Mouse (Mus musculus) stomach, postnatal 0 days (tissue): Measurements from ENCODE around the gene Dok7. TPM values are rescaled to one million over a fixed set of nuclear protein-coding genes. Genes with fewer than 3 reads are reported as not detected.
A peak's percentile ranks its signal among the peaks of the same experiment; 100 is the strongest.

Experiments
- ATAC-seq: fragments of 200-750 bp; cut with Nextera tagmentation; 2 replicates; pipeline ENCODE4 v1.8.0; 2017; ENCODE audit not compliant: low FRiP score, low TSS enrichment
- DNase-seq: peaks from one replicate; pipeline ENCODE4 v3.0.0-alpha.2; 2016; ENCODE audit warnings: low spot score
- H3K27ac ChIP-seq: fragments of 300-500 bp; sonication (generic); replicated peaks from 2 replicates; pipeline ENCODE4 v1.5.1; 2014; ENCODE audit warnings: mild to moderate bottlenecking, control low read depth
- H3K27me3 ChIP-seq: fragments of 300-500 bp; sonication (generic); 2 replicates; pipeline ENCODE4 v1.6.1; 2014; ENCODE audit warnings: low read length; ENCODE audit not compliant: control insufficient read depth, insufficient read depth
- H3K36me3 ChIP-seq: fragments of 300-500 bp; sonication (generic); 2 replicates; pipeline ENCODE4 v1.6.1; 2014; ENCODE audit warnings: low read length, mixed read lengths; ENCODE audit not compliant: control insufficient read depth, insufficient read depth
- H3K4me1 ChIP-seq: fragments of 300-500 bp; sonication (generic); replicated peaks from 2 replicates; pipeline ENCODE4 v1.6.1; 2014; ENCODE audit warnings: antibody characterized with exemption; ENCODE audit not compliant: control insufficient read depth, insufficient read depth
- H3K4me2 ChIP-seq: fragments of 300-500 bp; sonication (generic); replicated peaks from 2 replicates; pipeline ENCODE4 v1.6.1; 2014; ENCODE audit warnings: low read depth, mild to moderate bottlenecking, control low read depth, moderate library complexity
- H3K4me3 ChIP-seq: fragments of 300-500 bp; sonication (generic); 2 replicates; pipeline ENCODE4 v1.5.1; 2014; ENCODE audit warnings: low read depth, low read length, control low read depth
- H3K9ac ChIP-seq: fragments of 300-500 bp; sonication (generic); 2 replicates; pipeline ENCODE4 v1.6.1; 2014; ENCODE audit warnings: mild to moderate bottlenecking, low read length, control low read depth, mixed read lengths
- H3K9me3 ChIP-seq: fragments of 300-500 bp; sonication (generic); 2 replicates; pipeline ENCODE4 v1.6.1; 2016; ENCODE audit warnings: low read length; ENCODE audit not compliant: control insufficient read depth
- CTCF ChIP-seq: IDR thresholded peaks from 2 replicates; pipeline ENCODE4 v1.5.1; 2016; ENCODE audit warnings: antibody characterized with exemption, low read depth, mild to moderate bottlenecking, moderate library complexity
- EP300 ChIP-seq: optimal IDR thresholded peaks from 2 replicates; pipeline ENCODE3; 2016; ENCODE audit warnings: antibody characterized with exemption
- WGBS: fragments of 180-500 bp; shearing (Covaris S2); extraction: QIAGEN DNeasy Blood & Tissue Kit; methylation state at CpG from one replicate; pipeline ENCODE4 v1.1.7; 2014; 5-methylcytosine and 5-hydroxymethylcytosine counted together
- polyA plus RNA-seq: library from polyadenylated mRNA; unstranded; fragments of >200 nt; fragmentation: Nextera tagmentation; extraction: Ambion mirVana; gene quantifications from 2 replicates; pipeline ENCODE4 v1.2.1, GENCODE M21; 2015

The Dok7 gene
- polyA plus RNA-seq, 1 experiment from 2014 or later = 0.72 TPM

- Histone ChIP-seq H3K9ac (peak overlapping the region; percentile 61), H3K4me1 (peaks cover 8% of the 10 kb centered on the region), H3K4me3 (peak overlapping the region; percentile 77), H3K27me3 (no peaks in the 10 kb centered on the region), H3K4me2 (peak overlapping the region; percentile 71), H3K9me3 (no peaks in the 10 kb centered on the region), H3K36me3 (peaks cover 14% of the 10 kb centered on the region), H3K27ac (0 out of 2 replicates have a peak overlapping the region, but pooled peaks have one; percentile 8)
- DNase-seq (no peak), ATAC-seq (no peak)
- WGBS = 7% methylated on average over 11 of the region's 11 CpGs
- TF ChIP-seq CTCF = no peak
- no peak for TF ChIP-seq EP300
Observed at GRCm38 (mm10) chr5:35105922-35106298, 49.3 kb downstream of the Dok7 start.

GRCm38 (mm10) chr5:35112444-35112843 is 55.9 kb downstream of the Dok7 start:
- Histone ChIP-seq H3K27ac (no peak overlapping the region), H3K4me2 (no peak overlapping the region), H3K27me3 (no peaks in the 10 kb centered on the region), H3K36me3 (no peaks in the 10 kb centered on the region), H3K9me3 (no peaks in the 10 kb centered on the region), H3K4me3 (no peak overlapping the region), H3K4me1 (no peaks in the 10 kb centered on the region), H3K9ac (no peak overlapping the region)
- DNase-seq (no peak), ATAC-seq (no peak)
- WGBS = 47% methylated on average over 4 of the region's 4 CpGs
- TF ChIP-seq EP300 (no peak), CTCF (no peak)

- Histone ChIP-seq H3K4me1 (no peaks in the 10 kb centered on the region), H3K4me2 (no peak overlapping the region), H3K27ac (no peak overlapping the region), H3K36me3 (no peaks in the 10 kb centered on the region), H3K9ac (no peak overlapping the region), H3K4me3 (no peak overlapping the region), H3K9me3 (no peaks in the 10 kb centered on the region), H3K27me3 (no peaks in the 10 kb centered on the region)
- 70% methylated on average over 3 of the region's 3 CpGs for WGBS
- no peak for TF ChIP-seq CTCF
- TF ChIP-seq EP300 = no peak
- DNase-seq (no peak), ATAC-seq (no peak)
Observed at GRCm38 (mm10) chr5:35116002-35116401, 59.4 kb downstream of the Dok7 start.

GRCm38 (mm10) chr5:35117633-35118032 is 61.1 kb downstream of the Dok7 start:
- 52% methylated on average over 3 of the region's 3 CpGs for WGBS
- ATAC-seq (no peak), DNase-seq (no peak)
- Histone ChIP-seq H3K36me3 (no peaks in the 10 kb centered on the region), H3K9me3 (no peaks in the 10 kb centered on the region), H3K4me2 (no peak overlapping the region), H3K27me3 (no peaks in the 10 kb centered on the region), H3K27ac (no peak overlapping the region), H3K4me1 (no peaks in the 10 kb centered on the region), H3K4me3 (no peak overlapping the region), H3K9ac (no peak overlapping the region)
- TF ChIP-seq EP300 = no peak
- TF ChIP-seq CTCF = no peak

GRCm38 (mm10) chr5:35118418-35118817 is 61.9 kb downstream of the Dok7 start:
- WGBS = 89% methylated on average over 2 of the region's 2 CpGs
- H3K36me3 ChIP-seq = no peaks in the 10 kb centered on the region
- no peaks in the 10 kb centered on the region for H3K4me1 ChIP-seq
- no peak overlapping the region for H3K9ac ChIP-seq
- ATAC-seq (no peak), DNase-seq (no peak)
- no peak overlapping the region for H3K4me3 ChIP-seq
- H3K27ac ChIP-seq = no peak overlapping the region
- no peaks in the 10 kb centered on the region for H3K27me3 ChIP-seq
- H3K4me2 ChIP-seq = no peak overlapping the region
- TF ChIP-seq CTCF (no peak), EP300 (no peak)
- H3K9me3 ChIP-seq = no peaks in the 10 kb centered on the region

- Histone ChIP-seq H3K27me3 (no peaks in the 10 kb centered on the region), H3K27ac (no peak overlapping the region), H3K4me3 (no peak overlapping the region), H3K9ac (no peak overlapping the region), H3K4me2 (no peak overlapping the region), H3K4me1 (no peaks in the 10 kb centered on the region), H3K36me3 (no peaks in the 10 kb centered on the region), H3K9me3 (no peaks in the 10 kb centered on the region)
- DNase-seq (no peak), ATAC-seq (no peak)
- TF ChIP-seq EP300 = no peak
- no peak for TF ChIP-seq CTCF
- WGBS = 75% methylated on average over 8 of the region's 8 CpGs
Observed at GRCm38 (mm10) chr5:35120024-35120423, 63.5 kb downstream of the Dok7 start.
